Mouse (Mus musculus) midbrain, embryonic 16.5 days (tissue): ENCODE measurements at regions not wholly inside any gene's neighbourhood (a gene's known extent, or its start where the extent isn't known, plus 50 kb on each side); places are given as distances from the start of the nearest gene placed in this dataset.
A peak's percentile ranks its signal among the peaks of the same experiment; 100 is the strongest.

ENCODE experiments used
- ATAC-seq: fragments of 200-750 bp; cut with Nextera tagmentation; 2 replicates; pipeline ENCODE4 v1.8.0; 2017; ENCODE audit warnings: moderate TSS enrichment
- H3K27ac ChIP-seq: fragments of 300-500 bp; sonication (generic); 2 replicates; pipeline ENCODE4 v1.5.1; 2014; ENCODE audit warnings: mild to moderate bottlenecking, low read length, mixed read lengths
- H3K27me3 ChIP-seq: fragments of 300-500 bp; sonication (generic); 2 replicates; pipeline ENCODE4 v1.6.1; 2014; ENCODE audit warnings: low read depth, low read length, mixed read lengths; ENCODE audit not compliant: control insufficient read depth, insufficient read depth
- H3K36me3 ChIP-seq: fragments of 300-500 bp; sonication (generic); 2 replicates; pipeline ENCODE4 v1.6.1; 2014; ENCODE audit warnings: mild to moderate bottlenecking, low read length, moderate library complexity, mixed read lengths; ENCODE audit not compliant: control insufficient read depth, insufficient read depth
- H3K4me1 ChIP-seq: fragments of 300-500 bp; sonication (generic); 2 replicates; pipeline ENCODE4 v1.6.1; 2014; ENCODE audit warnings: mild to moderate bottlenecking, low read length, mixed read lengths; ENCODE audit not compliant: control insufficient read depth, insufficient read depth
- H3K4me2 ChIP-seq: fragments of 300-500 bp; sonication (generic); 2 replicates; pipeline ENCODE4 v1.6.1; 2014; ENCODE audit warnings: mild to moderate bottlenecking, low read length, mixed read lengths
- H3K4me3 ChIP-seq: fragments of 300-500 bp; sonication (generic); 2 replicates; pipeline ENCODE4 v1.5.1; 2014; ENCODE audit warnings: low read depth, mild to moderate bottlenecking, low read length, moderate library complexity, mixed read lengths
- H3K9ac ChIP-seq: fragments of 300-500 bp; sonication (generic); 2 replicates; pipeline ENCODE4 v1.6.1; 2014; ENCODE audit warnings: low read depth, low read length, mixed read lengths
- H3K9me3 ChIP-seq: fragments of 300-500 bp; sonication (generic); replicated peaks from 2 replicates; pipeline ENCODE4 v1.6.1; 2014; ENCODE audit warnings: mild to moderate bottlenecking, low read length, mixed read lengths; ENCODE audit not compliant: control insufficient read depth, poor library complexity, severe bottlenecking
- WGBS: fragments of 180-500 bp; shearing (Covaris S2); extraction: QIAGEN DNeasy Blood & Tissue Kit; methylation state at CpG from one replicate; pipeline ENCODE4 v1.1.7; 2014; 5-methylcytosine and 5-hydroxymethylcytosine counted together

DNA sequence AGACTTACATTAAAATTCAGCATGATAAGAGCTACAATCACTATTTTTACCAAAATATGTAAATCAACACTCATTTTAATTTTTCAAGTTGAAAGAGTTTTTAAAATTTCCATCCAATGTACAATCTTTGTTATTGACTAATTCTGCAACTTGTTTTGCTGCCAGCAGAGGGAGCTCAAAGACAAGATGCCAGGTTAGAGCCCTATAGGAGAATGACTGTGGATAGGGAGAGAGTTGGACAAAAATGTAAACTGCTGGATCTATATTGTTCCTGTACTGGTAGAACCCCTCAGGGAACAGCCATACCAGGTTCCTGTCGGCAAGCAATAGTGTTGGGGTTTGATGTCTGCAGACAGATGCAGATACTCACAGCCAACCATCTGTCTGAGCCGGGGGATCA is 288.8 kb upstream of the 4930550L24Rik start:
- no peak overlapping the region for H3K4me3 ChIP-seq
- WGBS = 63% methylated on average over 2 of the region's 2 CpGs
- peak; percentile 86 for ATAC-seq

More for the DNA sequence above, 288.8 kb upstream of the 4930550L24Rik start:
- H3K4me2 ChIP-seq = no peak overlapping the region
- H3K4me1 ChIP-seq = no peaks in the 10 kb centered on the region
- H3K36me3 ChIP-seq = no peaks in the 10 kb centered on the region
- H3K27ac ChIP-seq = no peak overlapping the region
- no peaks in the 10 kb centered on the region for H3K9me3 ChIP-seq
- H3K27me3 ChIP-seq = no peaks in the 10 kb centered on the region
- no peak overlapping the region for H3K9ac ChIP-seq
